Mouse (Mus musculus): ENCODE measurements around the gene Smbd1.
A peak's percentile ranks its signal among the peaks of the same experiment; 100 is the strongest.

The Smbd1 gene

GRCm38 (mm10) chr16:32812888-32813361, 2.6 kb upstream of the Smbd1 start:
- DNase-seq, result peak; percentile 82 to 96

GRCm38 (mm10) chr16:32807408-32808185, 2.7 kb downstream of the Smbd1 start:
- peak; percentile 40 to 46 for DNase-seq

- peak in 1 of 2 experiments; percentile 19 for DNase-seq
Measured at GRCm38 (mm10) chr16:32805151-32805550, 5.1 kb downstream of the Smbd1 start.

DNA sequence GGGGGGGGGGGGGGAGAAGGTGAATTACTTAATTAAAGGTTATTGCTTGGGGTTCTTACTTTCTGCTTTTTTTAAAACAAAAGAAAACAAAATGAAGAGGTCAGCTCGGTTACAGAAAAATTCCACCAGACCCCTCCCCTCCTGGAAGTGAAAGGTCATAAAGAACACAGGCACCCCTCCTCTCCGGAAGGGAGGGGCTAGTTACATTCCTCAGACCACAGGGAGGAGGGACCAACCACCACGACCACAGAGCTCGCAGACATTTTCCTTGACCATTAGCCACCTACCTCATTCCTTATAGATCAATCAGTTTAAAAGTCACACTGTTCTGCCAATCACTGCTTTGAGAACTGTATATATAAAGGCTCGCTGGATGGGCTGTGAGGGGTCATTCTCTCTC, 6.4 kb downstream of the Smbd1 start:
- DNase-seq, result no peak

DNA sequence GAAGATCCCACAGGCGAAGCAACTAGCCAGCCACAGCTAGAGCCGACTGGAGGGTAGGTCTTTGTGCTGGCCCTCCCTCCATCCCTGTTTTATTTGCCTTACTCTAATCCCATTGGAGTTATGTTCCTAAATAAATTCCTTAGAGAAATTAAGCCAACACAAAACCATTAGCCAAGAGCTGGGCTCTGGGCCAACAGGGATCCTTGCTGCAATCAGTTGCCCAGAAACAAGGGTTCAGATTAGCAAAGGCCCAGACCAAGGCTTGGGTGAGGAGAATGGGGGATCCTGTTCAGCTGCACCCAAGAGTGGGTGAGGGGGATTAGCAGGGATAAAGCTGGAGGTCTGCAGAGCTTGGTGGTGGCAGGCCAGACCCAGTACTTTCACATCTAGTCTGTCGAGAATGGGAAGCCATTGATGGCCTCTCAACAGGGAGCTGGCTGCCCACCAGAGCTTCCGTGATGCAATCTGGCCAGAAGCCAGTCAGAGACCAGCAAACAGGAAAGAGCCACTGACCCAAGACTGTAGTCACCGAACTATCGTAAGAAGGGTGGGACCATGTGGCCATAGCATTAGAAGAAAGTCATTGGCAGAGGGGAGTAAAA, 6.9 kb downstream of the Smbd1 start:
- DNase-seq, result peak; percentile 68 to 79

- peak in 1 of 2 experiments; percentile 12 for DNase-seq
Measured at GRCm38 (mm10) chr16:32797426-32797689, 12.9 kb downstream of the Smbd1 start, which contains the start of gene Muc20. Gene Muc20 (minus strand): TSS chr16:32797435.

- no peak for DNase-seq
Measured at GRCm38 (mm10) chr16:32796676-32797425, 13.4 kb downstream of the Smbd1 start.

DNA sequence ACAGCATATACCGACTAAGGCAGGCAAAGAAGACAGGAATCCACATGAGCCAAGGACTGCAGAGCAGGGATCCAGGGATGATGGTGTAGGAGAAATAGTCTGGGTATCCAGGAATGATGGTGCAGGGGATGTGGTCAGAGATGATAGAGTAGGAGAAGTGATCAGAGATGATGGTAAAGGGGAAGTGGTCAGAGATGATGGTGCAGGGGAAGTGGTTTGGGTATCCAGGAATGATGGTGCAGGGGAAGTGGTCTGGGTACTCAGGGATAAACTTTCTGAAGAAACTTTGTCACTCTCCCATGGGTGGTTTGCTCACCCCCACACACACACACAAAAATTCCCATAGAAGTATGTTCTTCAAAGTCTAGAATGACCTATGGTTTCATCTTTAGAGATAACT, 15.1 kb downstream of the Smbd1 start:
- DNase-seq, result no peak

DNA sequence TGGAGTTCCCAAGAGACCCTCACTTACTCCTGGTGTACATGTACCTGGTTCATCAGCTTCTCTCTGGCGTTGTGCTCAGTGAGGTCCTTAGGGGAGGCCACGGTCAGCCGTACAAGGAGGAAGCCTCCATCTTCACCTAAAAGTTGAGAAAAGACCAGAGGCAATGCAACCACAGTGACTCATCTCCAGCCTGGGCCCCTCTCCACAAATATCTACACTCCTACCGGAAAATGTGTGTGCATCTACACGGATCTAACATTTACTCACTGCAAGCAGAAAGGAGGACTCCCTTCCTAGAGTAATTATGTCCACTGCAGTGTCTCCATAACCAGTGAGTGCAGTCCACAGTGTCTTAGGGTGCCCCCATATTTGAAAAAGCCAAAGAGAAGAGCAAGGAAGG, 20.2 kb downstream of the Smbd1 start:
- no peak for DNase-seq

DNA sequence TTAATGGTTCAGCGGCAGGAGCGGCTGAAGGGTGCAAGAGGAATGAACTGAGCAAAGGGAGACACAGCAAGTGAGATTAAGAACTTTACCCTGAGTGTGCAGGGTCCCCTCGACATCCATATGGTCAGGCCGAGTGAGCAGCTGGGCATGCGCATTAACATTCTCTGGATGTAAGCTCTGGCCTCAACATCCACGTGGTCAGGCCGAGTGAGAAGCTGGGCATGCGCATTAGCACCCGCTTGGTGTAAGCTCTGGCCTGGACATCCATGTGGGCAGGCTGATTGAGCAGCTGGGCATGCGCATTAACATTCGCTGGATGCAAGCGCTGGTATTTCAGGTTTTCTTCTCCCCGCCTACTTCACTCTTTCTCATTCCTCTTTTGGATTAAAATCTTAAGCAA, 25.4 kb downstream of the Smbd1 start:
- DNase-seq, result no peak

GRCm38 (mm10) chr16:32783324-32784062, 26.8 kb downstream of the Smbd1 start:
- DNase-seq, result no peak

DNA sequence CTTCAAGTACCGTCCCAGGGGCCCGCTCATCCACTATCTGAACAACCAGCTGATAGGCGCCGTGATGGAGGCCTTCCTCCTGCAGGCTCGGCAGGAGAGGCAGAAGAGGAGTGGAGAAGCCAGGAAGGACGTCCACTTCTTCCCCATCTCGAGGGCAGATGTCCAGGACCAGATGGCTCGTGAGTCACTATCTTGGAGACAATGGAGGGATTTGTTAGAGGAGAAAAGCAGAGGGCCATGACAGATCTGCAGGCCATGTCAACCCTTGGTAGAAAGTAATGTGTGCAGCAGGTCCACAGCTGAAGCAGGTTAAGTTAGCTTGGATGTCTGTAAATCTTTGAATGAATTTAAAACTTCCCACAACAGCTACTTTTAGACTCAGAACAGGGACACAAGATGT, 31.3 kb downstream of the Smbd1 start:
- DNase-seq, result no peak

DNA sequence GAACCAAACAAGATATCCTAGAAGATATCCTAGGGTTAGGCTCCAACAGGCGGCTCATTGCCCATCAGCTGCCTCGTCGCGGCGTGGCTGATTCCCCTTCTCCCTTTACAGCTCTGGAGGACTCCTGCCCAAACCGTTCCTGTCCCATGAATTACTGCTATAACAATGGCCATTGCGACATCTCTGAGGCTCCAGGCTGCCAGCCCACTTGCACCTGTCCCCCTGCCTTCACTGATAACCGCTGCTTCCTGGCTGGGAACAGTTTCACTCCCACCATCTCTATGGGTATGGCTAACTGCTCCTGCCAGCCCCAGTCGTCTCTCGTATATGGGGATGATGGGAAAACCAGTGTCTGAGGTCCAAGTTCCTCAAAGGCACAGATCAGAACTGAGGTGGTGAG, 33.6 kb downstream of the Smbd1 start:
- no peak for DNase-seq

DNA sequence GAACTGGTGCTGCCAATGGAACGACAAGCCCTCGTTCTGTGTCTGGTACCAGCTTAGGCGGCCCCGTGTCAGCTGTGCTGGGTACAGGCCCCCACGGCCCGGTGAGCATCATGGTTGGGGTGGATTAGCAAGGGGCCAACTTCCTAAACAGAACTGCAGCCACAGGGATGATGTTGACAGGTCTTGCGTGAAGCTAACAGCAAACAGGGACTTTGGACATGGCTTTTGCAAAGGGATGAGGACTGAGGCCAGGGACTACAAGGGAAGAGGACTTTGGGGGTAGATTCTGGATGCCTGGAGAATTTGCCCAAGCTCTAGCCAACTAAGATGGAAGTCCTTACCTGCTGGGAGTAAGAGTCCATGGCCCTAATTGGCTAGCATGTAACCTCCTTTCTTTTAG, 43.4 kb downstream of the Smbd1 start:
- DNase-seq, result no peak

GRCm38 (mm10) chr16:32764961-32765360, 45.3 kb downstream of the Smbd1 start:
- no peak for DNase-seq

DNA sequence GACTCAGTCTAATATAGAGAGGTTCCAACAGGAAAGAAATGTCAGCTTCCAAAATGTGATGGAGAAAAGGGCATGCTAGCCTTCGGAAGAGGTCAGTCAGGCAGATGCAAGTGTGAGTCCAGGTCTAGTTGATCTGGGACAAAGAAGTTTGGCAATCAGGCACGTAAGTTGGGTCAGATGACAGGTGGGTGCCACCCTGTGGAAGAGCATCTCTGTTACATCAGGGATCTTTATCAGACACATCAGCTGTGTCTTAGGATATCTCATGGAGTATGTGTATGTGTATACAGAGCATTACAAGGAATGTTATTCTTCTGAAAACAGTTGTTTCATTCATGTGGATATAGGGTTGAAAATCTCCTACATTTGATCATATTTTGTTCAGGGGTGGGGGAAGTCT, 45.7 kb downstream of the Smbd1 start:
- no peak for DNase-seq
